Mouse (Mus musculus) thymus, adult 2 months (tissue): ENCODE results near the gene Ngfr. TPM values are rescaled to one million over a fixed set of nuclear protein-coding genes. Genes with fewer than 3 reads are reported as not detected.

Experiments
- DNase-seq: peaks from one replicate; pipeline ENCODE4 v3.0.0; 2021
- H3K27ac ChIP-seq: fragments of 200-500 bp; 2 replicates; pipeline ENCODE4 v1.5.1; 2012; ENCODE audit warnings: low read length, control low read depth; ENCODE audit not compliant: control insufficient read depth, insufficient read depth
- H3K27me3 ChIP-seq: fragments of 200-500 bp; 2 replicates; pipeline ENCODE4 v1.6.1; 2012; ENCODE audit warnings: mild to moderate bottlenecking, low read length, moderate library complexity, mixed read lengths; ENCODE audit not compliant: control insufficient read depth, insufficient read depth
- H3K36me3 ChIP-seq: fragments of 200-500 bp; 2 replicates; pipeline ENCODE4 v1.6.1; 2012; ENCODE audit warnings: mild to moderate bottlenecking, low read length, moderate library complexity; ENCODE audit not compliant: control insufficient read depth, insufficient read depth
- H3K4me1 ChIP-seq: fragments of 200-500 bp; replicated peaks from 2 replicates; pipeline ENCODE4 v1.6.1; 2012; ENCODE audit warnings: low read length; ENCODE audit not compliant: control insufficient read depth, insufficient read depth
- H3K4me3 ChIP-seq: fragments of 200-500 bp; 2 replicates; pipeline ENCODE4 v1.5.1; 2012; ENCODE audit warnings: mild to moderate bottlenecking, low read length, control low read depth, moderate library complexity; ENCODE audit not compliant: control insufficient read depth, insufficient read depth
- CTCF ChIP-seq: fragments of 200-500 bp; IDR thresholded peaks from 2 replicates; pipeline ENCODE4 v1.5.1; 2012; ENCODE audit warnings: mild to moderate bottlenecking, control low read depth, low read length, moderate library complexity, borderline replicate concordance; ENCODE audit not compliant: control insufficient read depth, poor library complexity, insufficient read depth; ENCODE audit errors: extremely low read depth
- POLR2A ChIP-seq: fragments of 200-500 bp; IDR thresholded peaks from 2 replicates; pipeline ENCODE4 v1.6.1; 2012; ENCODE audit warnings: mild to moderate bottlenecking, low read length, control low read depth, moderate library complexity; ENCODE audit not compliant: control insufficient read depth, poor library complexity, insufficient read depth; ENCODE audit errors: extremely low read depth
- WGBS: fragments of 180-500 bp; shearing (Covaris S2); methylation state at CpG from one replicate; pipeline ENCODE4 v1.1.7; 2018; 5-methylcytosine and 5-hydroxymethylcytosine counted together
- polyA plus RNA-seq: library from polyadenylated mRNA; depleted of rRNA; stranded (reverse); fragments of >200 nt; gene quantifications from 2 replicates; pipeline ENCODE4 v1.2.3, GENCODE M21; 2012; rRNA removed

The Ngfr gene
- polyA plus RNA-seq, 1 experiment, result 6.4 TPM

DNA sequence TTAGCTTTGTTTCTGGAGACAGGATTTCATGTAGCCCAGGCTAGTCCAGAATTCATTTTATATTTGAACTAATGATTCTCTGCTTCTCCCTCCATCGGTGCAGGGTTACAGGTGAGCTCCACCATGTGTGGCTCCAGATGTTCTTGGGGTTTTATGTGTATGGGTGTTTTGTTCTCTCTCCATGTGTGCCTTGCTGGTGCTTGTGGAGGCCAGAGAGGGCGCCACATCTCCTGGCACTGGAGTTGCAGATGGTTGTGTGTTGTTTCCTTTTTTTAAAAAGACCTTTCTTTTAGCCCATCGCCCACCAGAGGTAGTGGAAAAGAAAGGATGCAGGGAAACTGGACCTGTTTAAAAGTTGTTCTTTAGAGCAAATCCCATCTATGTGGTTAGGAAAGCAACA, 59.3 kb downstream of the Ngfr start:
- H3K4me3 ChIP-seq, result no peak overlapping the region
- no peaks in the 10 kb centered on the region for H3K36me3 ChIP-seq
- no peaks in the 10 kb centered on the region for H3K4me1 ChIP-seq
- 80% methylated on average over 3 of the region's 3 CpGs for WGBS
- no peaks in the 10 kb centered on the region for H3K27me3 ChIP-seq
- DNase-seq, result no peak
- H3K27ac ChIP-seq, result no peak overlapping the region
- no peak for TF ChIP-seq POLR2A
- TF ChIP-seq CTCF, result no peak

DNA sequence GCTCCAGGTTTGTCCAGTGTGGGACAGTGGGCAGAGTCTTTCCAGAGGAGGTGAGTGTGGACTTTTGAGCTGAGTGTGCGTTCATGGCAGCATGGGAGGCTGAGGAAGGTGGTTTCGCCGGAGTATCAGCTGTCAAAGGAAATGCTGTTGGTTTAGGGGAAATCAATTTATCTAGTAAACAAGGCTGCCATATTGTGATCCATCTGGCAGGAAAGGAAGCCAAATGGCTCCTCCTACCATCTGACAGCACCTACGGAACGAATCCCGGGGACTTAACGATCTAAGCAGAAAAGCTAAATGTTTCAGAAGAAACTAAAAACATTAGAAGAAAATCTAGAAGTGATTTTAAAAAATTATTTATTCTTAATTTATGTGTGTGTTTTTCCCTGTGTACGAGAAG, 60.2 kb downstream of the Ngfr start:
- H3K27me3 ChIP-seq, result no peaks in the 10 kb centered on the region
- no peak for DNase-seq

DNA sequence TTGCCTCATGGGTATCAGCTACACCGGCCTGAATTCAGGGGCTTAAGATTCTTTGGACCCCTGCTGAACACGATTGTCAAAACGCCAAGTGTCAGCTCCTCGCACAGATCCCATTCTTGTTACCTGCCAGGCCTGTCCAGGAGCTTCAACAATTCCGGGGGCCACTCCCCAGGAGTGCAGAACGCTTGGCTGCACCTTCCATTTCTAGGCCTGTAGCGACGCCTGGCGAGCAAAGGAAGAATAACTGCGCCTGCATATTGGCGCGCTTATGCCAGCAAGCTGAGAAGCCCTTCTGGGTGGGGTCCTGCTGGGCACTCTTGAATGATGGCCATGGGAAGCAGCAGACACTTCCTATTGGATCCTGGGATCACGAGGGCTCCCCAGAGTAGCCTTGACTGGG, 66.0 kb downstream of the Ngfr start:
- H3K4me1 ChIP-seq, result peaks cover 8% of the 10 kb centered on the region

More for the DNA sequence above, 60.2 kb downstream of the Ngfr start:
- 92% methylated on average over 8 of the region's 8 CpGs for WGBS
- Histone ChIP-seq H3K36me3 (no peaks in the 10 kb centered on the region), H3K27ac (no peak overlapping the region), H3K4me1 (no peaks in the 10 kb centered on the region), H3K4me3 (no peak overlapping the region)
- TF ChIP-seq POLR2A (no peak), CTCF (no peak)

DNA sequence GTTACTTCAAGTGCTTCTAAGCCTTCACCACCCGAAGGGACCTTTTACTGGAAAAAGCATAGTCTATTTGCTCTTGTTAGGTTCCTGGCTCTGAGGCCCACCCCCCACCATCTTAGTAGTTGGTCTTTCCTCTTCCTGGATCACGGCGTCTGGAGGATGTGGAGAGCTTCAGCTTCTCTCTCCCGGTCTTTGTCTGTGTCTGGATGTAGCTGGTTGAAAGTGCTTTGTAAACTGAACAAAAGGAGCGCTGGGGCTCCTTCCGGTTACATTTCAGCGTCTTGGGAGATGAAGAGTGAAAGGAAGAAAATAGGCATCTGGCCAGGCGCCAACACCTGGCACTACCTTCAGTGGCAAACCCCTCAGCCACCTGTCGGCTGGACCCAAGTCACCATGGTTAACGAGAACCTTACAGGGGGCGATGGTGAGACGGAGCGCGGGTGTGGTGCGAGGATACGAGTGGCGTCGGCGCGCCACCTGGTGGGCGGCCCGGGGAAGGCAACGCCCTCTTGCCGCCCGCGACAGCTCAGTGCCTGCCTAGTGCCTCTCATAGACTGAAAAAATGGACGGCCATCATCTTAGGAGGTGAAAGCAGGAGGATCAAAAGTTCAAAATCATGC, 67.0 kb downstream of the Ngfr start:
- Histone ChIP-seq H3K4me1 (peaks cover 8% of the 10 kb centered on the region), H3K27ac (no peak overlapping the region), H3K36me3 (no peaks in the 10 kb centered on the region), H3K27me3 (no peaks in the 10 kb centered on the region), H3K4me3 (peak overlapping the region; percentile 35)
- peak; percentile 89 for DNase-seq
- TF ChIP-seq POLR2A, result no peak
- peak; percentile 100 for TF ChIP-seq CTCF
- 4% methylated on average over 27 of the region's 27 CpGs for WGBS

More for the DNA sequence above, 66.0 kb downstream of the Ngfr start:
- Histone ChIP-seq H3K27me3 (no peaks in the 10 kb centered on the region), H3K27ac (no peak overlapping the region), H3K36me3 (no peaks in the 10 kb centered on the region), H3K4me3 (no peak overlapping the region)
- TF ChIP-seq CTCF (peak; percentile 95; the same call in 1 of the 2 replicates), POLR2A (no peak)
- peak; percentile 72 for DNase-seq
- WGBS, result 2% methylated on average over 13 of the region's 13 CpGs

DNA sequence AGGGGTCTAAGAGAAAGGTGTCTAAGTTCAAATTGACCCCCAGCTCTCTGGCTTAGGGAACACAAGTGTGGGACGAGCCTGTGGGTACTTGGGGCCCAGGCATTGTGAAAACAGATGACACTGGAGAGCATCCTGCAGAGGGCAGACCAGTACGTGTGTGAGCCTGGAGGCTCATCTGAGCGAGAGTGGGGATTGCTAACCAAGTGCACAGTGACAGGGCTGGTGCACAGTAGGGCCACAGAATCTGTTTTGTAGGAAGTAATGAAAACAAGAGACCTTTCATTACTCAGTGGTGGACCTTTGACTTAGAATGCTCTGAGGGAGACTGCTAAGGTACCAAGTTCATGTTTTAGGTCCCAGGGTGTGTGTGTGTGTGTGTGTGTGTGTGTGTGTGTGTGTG, 67.5 kb downstream of the Ngfr start:
- 64% methylated on average over 3 of the region's 3 CpGs for WGBS
- Histone ChIP-seq H3K36me3 (no peaks in the 10 kb centered on the region), H3K27me3 (peaks cover 4% of the 10 kb centered on the region; the same call in 1 of the 2 replicates), H3K27ac (no peak overlapping the region), H3K4me3 (no peak overlapping the region), H3K4me1 (peaks cover 8% of the 10 kb centered on the region)
- no peak for DNase-seq
- TF ChIP-seq CTCF, result no peak
- no peak for TF ChIP-seq POLR2A

DNA sequence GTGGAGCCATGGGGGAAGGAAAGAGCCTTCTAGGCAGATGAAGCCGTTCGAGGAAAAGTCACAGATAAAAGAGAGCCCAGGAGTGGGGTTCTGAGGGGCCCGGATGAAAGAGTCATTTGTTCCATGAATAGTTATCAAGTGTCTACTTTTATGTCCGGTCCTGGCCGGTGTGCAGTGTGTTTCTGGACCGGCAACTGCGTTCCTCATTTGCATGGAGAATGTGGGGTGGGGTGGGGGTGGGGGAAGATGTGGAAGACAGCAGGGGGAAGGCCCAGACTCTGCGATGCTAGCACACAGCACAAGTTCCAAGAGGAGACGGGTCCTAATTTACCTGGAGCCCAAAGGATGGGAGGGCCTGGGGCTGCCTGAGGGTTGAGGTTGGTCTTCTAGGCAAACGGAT, 68.2 kb downstream of the Ngfr start:
- Histone ChIP-seq H3K27me3 (peaks cover 8% of the 10 kb centered on the region; the same call in 1 of the 2 replicates), H3K4me3 (no peak overlapping the region), H3K27ac (no peak overlapping the region), H3K4me1 (peaks cover 12% of the 10 kb centered on the region), H3K36me3 (no peaks in the 10 kb centered on the region)
- TF ChIP-seq CTCF (no peak), POLR2A (no peak)
- DNase-seq, result no peak
- WGBS, result 90% methylated on average over 10 of the region's 10 CpGs

Other genes starting within 250 kb of the Ngfr start
- 89.3 and 107 TPM in 2 replicates for gene Slc35b1, start 203.0 kb downstream of the Ngfr start, polyA plus RNA-seq
- gene Spop, start 173.7 kb downstream of the Ngfr start, polyA plus RNA-seq, result 47.9 and 52.0 TPM in 2 replicates
- 0.22 and 0.34 TPM in 2 replicates for gene Nxph3, start 73.2 kb downstream of the Ngfr start, polyA plus RNA-seq
- 88.9 and 103 TPM in 2 replicates for gene Phb, start 79.2 kb upstream of the Ngfr start, polyA plus RNA-seq
- gene Zfp652, start 124.9 kb upstream of the Ngfr start, polyA plus RNA-seq, result 34.1 and 38.6 TPM in 2 replicates
- 0.34 and 0.38 TPM in 2 replicates for gene B130006D01Rik, start 135.9 kb upstream of the Ngfr start, polyA plus RNA-seq
- 24.9 and 42.7 TPM in 2 replicates for gene Phospho1, start 236.8 kb upstream of the Ngfr start, polyA plus RNA-seq
- gene Gngt2, start 249.5 kb upstream of the Ngfr start, polyA plus RNA-seq, result 28.6 and 32.5 TPM in 2 replicates